Mouse (Mus musculus) adipose tissue, adult 10 weeks (tissue): ENCODE measurements around the gene Commd7. TPM values are rescaled to one million over a fixed set of nuclear protein-coding genes. Genes with fewer than 3 reads are reported as not detected.

Experiments used
- polyA plus RNA-seq: library from polyadenylated mRNA; stranded (reverse); fragments of 350-450 nt; fragmentation: Illumina TruSeq; extraction: RNeasy Lipid Tissue Mini Kit (QIAGEN cat#74804); gene quantifications from one replicate; pipeline ENCODE4 v1.2.3, GENCODE M21; 2014; ENCODE audit warnings: low read depth, low replicate concordance

The Commd7 gene
- 32.0 TPM for polyA plus RNA-seq

GRCm38 (mm10) chr2:153631976-153632870, at the start of gene Commd7:
Gene Commd7, minus strand, starts transcription at chr2:153632781.

GRCm38 (mm10) chr2:153649298-153650013, 16.9 kb upstream of the Commd7 start, which contains the start of gene Dnmt3b:
Gene Dnmt3b, plus strand, starts transcription at chr2:153649450.

Other genes starting within 250 kb of the Commd7 start
- gene 4930404H24Rik, start 140.0 kb downstream of the Commd7 start, polyA plus RNA-seq: not detected
- 21.3 TPM for gene Nol4l, start 102.8 kb downstream of the Commd7 start, polyA plus RNA-seq
- gene Dnmt3b, start 16.7 kb upstream of the Commd7 start, polyA plus RNA-seq: 1.9 TPM
- not detected for gene Dnmt3c, start 63.9 kb upstream of the Commd7 start, polyA plus RNA-seq
- gene Mapre1, start 108.5 kb upstream of the Commd7 start, polyA plus RNA-seq: 52.0 TPM
- 1.8 TPM for gene Efcab8, start 147.2 kb upstream of the Commd7 start, polyA plus RNA-seq
- 3.1 TPM for gene Sun5, start 238.3 kb upstream of the Commd7 start, polyA plus RNA-seq
- gene Bpifb2, start 242.3 kb upstream of the Commd7 start, polyA plus RNA-seq: not detected